Mouse (Mus musculus) heart, postnatal 36 days (tissue): Measurements from ENCODE around the gene Rpgrip1l. TPM values are rescaled to one million over a fixed set of nuclear protein-coding genes. Genes with fewer than 3 reads are reported as not detected.

ENCODE experiments used
- total RNA-seq, 2 experiments: library from RNA; stranded (reverse); gene quantifications; 2 replicates each; pipeline ENCODE4 v1.2.3; 2021

Rpgrip1l gene
- total RNA-seq, 2 experiments from 2014 or later: 1.7 to 3.8 TPM

Other genes with a start within 250 kb of the Rpgrip1l start
- gene Rbl2, start 243.2 kb downstream of the Rpgrip1l start, total RNA-seq: 10 to 100 TPM; 35.1 to 44.2 TPM
- gene Aktip, start 113.3 kb downstream of the Rpgrip1l start, total RNA-seq: 10 to 100 TPM; 52.8 to 56.3 TPM
- 10 to 100 TPM; 62.9 to 68.3 TPM for gene Fto, start 263 bp upstream of the Rpgrip1l start, total RNA-seq